Mouse (Mus musculus) MEL (cell line): ENCODE measurements around the gene Tmem268.

Source experiments
- CTCF ChIP-seq, 3 experiments: IDR thresholded peaks in 2 of 3; conservative IDR thresholded peaks in 1 of 3; 2 replicates each; pipeline ENCODE4 v1.5.1; 2011 to 2012; ENCODE audit warnings: low read length in 3 of 3, low read depth in 2 of 3, mild to moderate bottlenecking in 2 of 3, improper control_type of control experiment in 1 of 3, inconsistent platforms in 1 of 3, mixed read lengths in 1 of 3, moderate library complexity in 1 of 3; ENCODE audit not compliant: control insufficient read depth in 1 of 3, insufficient read depth in 1 of 3, poor library complexity in 1 of 3, severe bottlenecking in 1 of 3
- ELF1 ChIP-seq: IDR thresholded peaks from 2 replicates; pipeline ENCODE4 v1.6.1; 2014; ENCODE audit warnings: low read depth, mild to moderate bottlenecking, inconsistent platforms, low read length, improper control_type of control experiment, moderate library complexity
- EP300 ChIP-seq, 2 experiments: IDR thresholded peaks; 2 replicates each; pipeline ENCODE4 v1.6.1; 2011; ENCODE audit warnings: improper control_type of control experiment in 2 of 2, low read length in 2 of 2, low read depth in 1 of 2, mild to moderate bottlenecking in 1 of 2
- RCOR1 ChIP-seq: IDR thresholded peaks from 2 replicates; pipeline ENCODE4 v1.6.1; 2012; ENCODE audit warnings: low read depth, mild to moderate bottlenecking, inconsistent platforms, low read length, improper control_type of control experiment
- TCF12 ChIP-seq: IDR thresholded peaks from 2 replicates; pipeline ENCODE4 v1.6.1; 2014; ENCODE audit warnings: low read depth, mild to moderate bottlenecking, inconsistent platforms, low read length, improper control_type of control experiment, moderate library complexity

- TF ChIP-seq CTCF (IDR thresholded peaks at IDR 0.05 in 2 of 3, conservative IDR thresholded peaks at IDR 0.05 in 1 of 3; ENCODE audit: control insufficient read depth in 1 of 3, insufficient read depth in 1 of 3, low read depth in 2 of 3, low read length in 3 of 3, poor library complexity in 1 of 3, severe bottlenecking in 1 of 3) (no peak), ELF1 (no peak), TCF12 (no peak), EP300 (IDR thresholded peaks at IDR 0.05; ENCODE audit: low read depth in 1 of 2, low read length in 2 of 2) (no peak), RCOR1 (no peak)
Measured at GRCm38 (mm10) chr4:63567712-63568390, 9.3 kb downstream of the Tmem268 start.
